Mouse (Mus musculus) effector memory CD4-positive, alpha-beta T cell, adult 5 months (primary cell): ENCODE data around the gene Ankrd45. TPM values are rescaled to one million over a fixed set of nuclear protein-coding genes. Genes with fewer than 3 reads are reported as not detected.

Experiments
- polyA plus RNA-seq: library from polyadenylated mRNA; unstranded; fragments of 100-300 nt; shearing (Covaris generic); gene quantifications from one replicate; pipeline ENCODE4 v1.2.1, GENCODE M21; 2017

The Ankrd45 gene
- not detected for polyA plus RNA-seq

GRCm38 (mm10) chr1:161142531-161143159 lies at the start of gene Ankrd45:
Gene Ankrd45, plus strand, starts transcription at chr1:161142691.

GRCm38 (mm10) chr1:161130726-161131664 lies 11.5 kb upstream of the Ankrd45 start, which contains the start of gene Klhl20:
Gene Klhl20, minus strand, starts transcription at chr1:161131511.

GRCm38 (mm10) chr1:161159214-161159613 lies 16.7 kb downstream of the Ankrd45 start, which contains the start of gene Tex50:
Gene Tex50, minus strand, starts transcription at chr1:161159314.

Other genes with a start within 250 kb of the Ankrd45 start
- 27.2 TPM for gene Rc3h1, start 236.3 kb upstream of the Ankrd45 start, polyA plus RNA-seq
- gene Serpinc1, start 164.1 kb upstream of the Ankrd45 start, polyA plus RNA-seq = 0.84 TPM
- 10.2 TPM for gene Zbtb37, start 107.8 kb upstream of the Ankrd45 start, polyA plus RNA-seq
- gene Dars2, start 72.0 kb upstream of the Ankrd45 start, polyA plus RNA-seq = 15.5 TPM
- gene Cenpl, start 72.0 kb upstream of the Ankrd45 start, polyA plus RNA-seq = 66.3 TPM
- 16.8 TPM for gene Klhl20, start 11.2 kb upstream of the Ankrd45 start, polyA plus RNA-seq
- not detected for gene Tex50, start 16.6 kb downstream of the Ankrd45 start, polyA plus RNA-seq
- 1,062 TPM for gene Prdx6, start 108.5 kb downstream of the Ankrd45 start, polyA plus RNA-seq